Mouse (Mus musculus) MEL (cell line): ENCODE results near the gene Fam184a. TPM values are rescaled to one million over a fixed set of nuclear protein-coding genes. Genes with fewer than 3 reads are reported as not detected.

Experiments used
- DNase-seq: peaks from one replicate; pipeline ENCODE4 v3.0.0; 2011; ENCODE audit warnings: low read depth, low spot score
- H3K27ac ChIP-seq: 2 replicates; pipeline ENCODE4 v1.5.1; 2012; ENCODE audit warnings: low read depth, mild to moderate bottlenecking, control low read depth, low read length, moderate library complexity; ENCODE audit not compliant: control insufficient read depth
- H3K27me3 ChIP-seq, 2 experiments: fragments of 150-350 bp in 1 of 2; sonication (generic) in 1 of 2; 2 replicates each; pipeline ENCODE4 v1.6.1; 2012; ENCODE audit warnings: low read length in 2 of 2, mild to moderate bottlenecking in 2 of 2, improper control_type of control experiment in 1 of 2, moderate library complexity in 1 of 2; ENCODE audit not compliant: insufficient read depth in 2 of 2, control insufficient read depth in 1 of 2
- H3K36me3 ChIP-seq, 2 experiments: 2 replicates each; pipeline ENCODE4 v1.6.1; 2012 to 2014; ENCODE audit warnings: low read length in 2 of 2, improper control_type of control experiment in 1 of 2, inconsistent platforms in 1 of 2, mild to moderate bottlenecking in 1 of 2; ENCODE audit not compliant: insufficient read depth in 2 of 2, control insufficient read depth in 1 of 2
- H3K4me1 ChIP-seq, 2 experiments: fragments of 150-350 bp in 1 of 2; sonication (generic) in 1 of 2; 2 replicates each; pipeline ENCODE4 v1.6.1; 2012; ENCODE audit warnings: low read length in 2 of 2, improper control_type of control experiment in 1 of 2, mild to moderate bottlenecking in 1 of 2; ENCODE audit not compliant: insufficient read depth in 2 of 2, control insufficient read depth in 1 of 2
- H3K4me3 ChIP-seq, 2 experiments: fragments of 150-350 bp in 1 of 2; sonication (generic) in 1 of 2; 2 replicates each; pipeline ENCODE4 v1.5.1; 2012; ENCODE audit warnings: low read depth in 2 of 2, low read length in 2 of 2, mild to moderate bottlenecking in 2 of 2, moderate library complexity in 2 of 2, control low read depth in 1 of 2, improper control_type of control experiment in 1 of 2; ENCODE audit not compliant: control insufficient read depth in 1 of 2, insufficient read depth in 1 of 2
- H3K79me2 ChIP-seq: 2 replicates; pipeline ENCODE4 v1.6.1; 2012; ENCODE audit warnings: mild to moderate bottlenecking, low read length, moderate library complexity; ENCODE audit not compliant: control insufficient read depth, poor library complexity, insufficient read depth
- H3K9ac ChIP-seq: 2 replicates; pipeline ENCODE4 v1.6.1; 2012; ENCODE audit warnings: low read depth, mild to moderate bottlenecking, control low read depth, low read length, moderate library complexity; ENCODE audit not compliant: control insufficient read depth, poor library complexity, severe bottlenecking
- H3K9me3 ChIP-seq: fragments of 150-350 bp; sonication (generic); replicated peaks from 2 replicates; pipeline ENCODE4 v1.6.1; 2012; ENCODE audit warnings: mild to moderate bottlenecking, low read length, improper control_type of control experiment, moderate library complexity; ENCODE audit not compliant: insufficient read depth
- BHLHE40 ChIP-seq: IDR thresholded peaks from 2 replicates; pipeline ENCODE4 v1.6.1; 2012; ENCODE audit warnings: low read depth, mild to moderate bottlenecking, inconsistent platforms, low read length, improper control_type of control experiment, borderline replicate concordance
- CTCF ChIP-seq, 3 experiments: IDR thresholded peaks in 2 of 3; conservative IDR thresholded peaks in 1 of 3; 2 replicates each; pipeline ENCODE4 v1.5.1; 2011 to 2012; ENCODE audit warnings: low read length in 3 of 3, low read depth in 2 of 3, mild to moderate bottlenecking in 2 of 3, improper control_type of control experiment in 1 of 3, inconsistent platforms in 1 of 3, mixed read lengths in 1 of 3, moderate library complexity in 1 of 3; ENCODE audit not compliant: control insufficient read depth in 1 of 3, insufficient read depth in 1 of 3, poor library complexity in 1 of 3, severe bottlenecking in 1 of 3
- ELF1 ChIP-seq: IDR thresholded peaks from 2 replicates; pipeline ENCODE4 v1.6.1; 2014; ENCODE audit warnings: low read depth, mild to moderate bottlenecking, inconsistent platforms, low read length, improper control_type of control experiment, moderate library complexity
- EP300 ChIP-seq, 2 experiments: IDR thresholded peaks; 2 replicates each; pipeline ENCODE4 v1.6.1; 2011; ENCODE audit warnings: improper control_type of control experiment in 2 of 2, low read length in 2 of 2, low read depth in 1 of 2, mild to moderate bottlenecking in 1 of 2
- GABPA ChIP-seq: IDR thresholded peaks from 2 replicates; pipeline ENCODE4 v1.6.1; 2012; ENCODE audit warnings: low read depth, mild to moderate bottlenecking, inconsistent platforms, low read length, improper control_type of control experiment, moderate library complexity
- GATA1 ChIP-seq: IDR thresholded peaks from 2 replicates; pipeline ENCODE4 v1.6.1; 2011; ENCODE audit warnings: low read depth, low read length, improper control_type of control experiment
- JUND ChIP-seq: IDR thresholded peaks from 2 replicates; pipeline ENCODE4 v1.6.1; 2011; ENCODE audit warnings: low read depth, mild to moderate bottlenecking, improper control_type of control experiment, low read length
- KAT2A ChIP-seq: conservative IDR thresholded peaks from 2 replicates; pipeline ENCODE4 v1.6.1; 2012; ENCODE audit warnings: low read depth, low read length, improper control_type of control experiment, inconsistent platforms
- MAFK ChIP-seq: IDR thresholded peaks from 2 replicates; pipeline ENCODE4 v1.6.1; 2011; ENCODE audit warnings: low read depth, mild to moderate bottlenecking, low read length, improper control_type of control experiment, borderline replicate concordance
- MAX ChIP-seq: IDR thresholded peaks from 2 replicates; pipeline ENCODE4 v1.6.1; 2011; ENCODE audit warnings: low read length, improper control_type of control experiment
- MAZ ChIP-seq: IDR thresholded peaks from 2 replicates; pipeline ENCODE4 v1.6.1; 2012; ENCODE audit warnings: low read depth, mild to moderate bottlenecking, inconsistent platforms, low read length, improper control_type of control experiment
- MEF2A ChIP-seq: IDR thresholded peaks from 2 replicates; pipeline ENCODE4 v1.6.1; 2014; ENCODE audit warnings: low read depth, mild to moderate bottlenecking, inconsistent platforms, low read length, improper control_type of control experiment; ENCODE audit not compliant: poor library complexity, insufficient replicate concordance, severe bottlenecking; ENCODE audit errors: extremely low read depth
- MXI1 ChIP-seq: IDR thresholded peaks from 2 replicates; pipeline ENCODE4 v1.6.1; 2011; ENCODE audit warnings: mild to moderate bottlenecking, low read depth, low read length, improper control_type of control experiment
- MYC ChIP-seq: IDR thresholded peaks from 2 replicates; pipeline ENCODE4 v1.6.1; 2011; ENCODE audit warnings: low read depth, mild to moderate bottlenecking, low read length, improper control_type of control experiment, moderate library complexity
- NRF1 ChIP-seq: IDR thresholded peaks from 2 replicates; pipeline ENCODE4 v1.6.1; 2014; ENCODE audit warnings: low read depth, mild to moderate bottlenecking, inconsistent platforms, low read length, improper control_type of control experiment, moderate library complexity; ENCODE audit not compliant: poor library complexity, insufficient read depth, severe bottlenecking
- POLR2A ChIP-seq, 2 experiments: IDR thresholded peaks; 2 replicates each; pipeline ENCODE4 v1.6.1; 2011 to 2012; ENCODE audit warnings: low read length in 2 of 2, mild to moderate bottlenecking in 2 of 2, control low read depth in 1 of 2, improper control_type of control experiment in 1 of 2, low read depth in 1 of 2, moderate library complexity in 1 of 2; ENCODE audit not compliant: control insufficient read depth in 1 of 2, insufficient read depth in 1 of 2, poor library complexity in 1 of 2
- POLR2AphosphoS2 ChIP-seq: IDR thresholded peaks from 2 replicates; pipeline ENCODE4 v1.6.1; 2011; ENCODE audit warnings: low read length, improper control_type of control experiment
- POLR2AphosphoS5 ChIP-seq: IDR thresholded peaks from 2 replicates; pipeline ENCODE4 v1.6.1; 2012; ENCODE audit warnings: low read depth, borderline replicate concordance, mild to moderate bottlenecking, inconsistent platforms, low read length, moderate library complexity, mixed read lengths
- RAD21 ChIP-seq: IDR thresholded peaks from 2 replicates; pipeline ENCODE4 v1.6.1; 2011; ENCODE audit warnings: mild to moderate bottlenecking, low read depth, low read length, improper control_type of control experiment
- RCOR1 ChIP-seq: IDR thresholded peaks from 2 replicates; pipeline ENCODE4 v1.6.1; 2012; ENCODE audit warnings: low read depth, mild to moderate bottlenecking, inconsistent platforms, low read length, improper control_type of control experiment
- SIN3A ChIP-seq: IDR thresholded peaks from 2 replicates; pipeline ENCODE4 v1.6.1; 2012; ENCODE audit warnings: low read length, improper control_type of control experiment, inconsistent platforms
- TAL1 ChIP-seq: IDR thresholded peaks from 2 replicates; pipeline ENCODE4 v1.6.1; 2012; ENCODE audit warnings: mild to moderate bottlenecking, inconsistent platforms, low read length, moderate library complexity, mixed read lengths
- TBP ChIP-seq: IDR thresholded peaks from 2 replicates; pipeline ENCODE4 v1.8.0; 2011; ENCODE audit warnings: low read depth, low read length, improper control_type of control experiment
- UBTF ChIP-seq: IDR thresholded peaks from 2 replicates; pipeline ENCODE4 v1.6.1; 2012; ENCODE audit warnings: low read depth, mild to moderate bottlenecking, inconsistent platforms, low read length, improper control_type of control experiment, moderate library complexity, borderline replicate concordance; ENCODE audit not compliant: insufficient read depth
- USF2 ChIP-seq, 2 experiments: IDR thresholded peaks; 2 replicates each; pipeline ENCODE4 v1.6.1; 2011 to 2012; ENCODE audit warnings: improper control_type of control experiment in 2 of 2, low read length in 2 of 2, borderline replicate concordance in 1 of 2, inconsistent platforms in 1 of 2, low read depth in 1 of 2, mild to moderate bottlenecking in 1 of 2; ENCODE audit not compliant: insufficient read depth in 1 of 2
- ZC3H11A ChIP-seq: IDR thresholded peaks from 2 replicates; pipeline ENCODE4 v1.6.1; 2012; ENCODE audit warnings: low read depth, mild to moderate bottlenecking, inconsistent platforms, low read length, improper control_type of control experiment
- ZMIZ1 ChIP-seq: IDR thresholded peaks from 2 replicates; pipeline ENCODE4 v1.6.1; 2012; ENCODE audit warnings: low read depth, mild to moderate bottlenecking, inconsistent platforms, low read length, improper control_type of control experiment, moderate library complexity
- polyA plus RNA-seq, 2 experiments: library from polyadenylated mRNA; stranded (reverse) in 1 of 2; unstranded in 1 of 2; fragments of >175 nt in 1 of 2; fragments of >200 nt in 1 of 2; gene quantifications; 2 replicates each; pipeline versions ENCODE4 v1.2.1 to v1.2.4; 2012; ENCODE audit warnings: low replicate concordance in 2 of 2, low read depth in 1 of 2; ENCODE audit not compliant: insufficient read length in 2 of 2, insufficient read depth in 1 of 2, missing spikeins in 1 of 2
- total RNA-seq: library from RNA; depleted of rRNA; stranded (reverse); fragments of 300-350 nt; gene quantifications from 2 replicates; pipeline ENCODE4 v1.2.3, GENCODE M21; 2012

The Fam184a gene
- total and polyA plus RNA-seq, 3 experiments: not detected

DNA sequence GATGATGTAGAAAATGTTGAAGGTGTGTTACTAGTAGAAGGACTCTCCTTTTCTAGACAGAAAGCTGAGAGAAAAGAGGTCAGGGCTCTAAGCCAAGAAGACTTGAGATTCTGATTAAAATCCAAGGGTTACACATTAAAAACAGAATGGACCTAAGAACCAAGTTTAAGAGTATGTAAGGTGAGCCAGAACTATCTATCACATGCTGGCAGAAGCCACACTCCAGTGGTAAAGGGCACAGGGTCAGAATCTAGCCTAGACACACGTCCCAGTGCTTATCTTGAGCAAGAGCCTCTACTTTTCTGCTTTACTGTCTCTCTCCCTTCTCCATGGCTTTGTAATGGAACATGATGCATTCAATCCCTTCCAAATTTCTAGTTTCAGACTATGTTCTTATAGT is 137.0 kb downstream of the Fam184a start:
- H3K4me1 ChIP-seq: no peaks in the 10 kb centered on the region
- H3K27ac ChIP-seq: no peak overlapping the region
- TF ChIP-seq CTCF (IDR thresholded peaks at IDR 0.05 in 2 of 3, conservative IDR thresholded peaks at IDR 0.05 in 1 of 3; ENCODE audit: control insufficient read depth in 1 of 3, insufficient read depth in 1 of 3, low read depth in 2 of 3, low read length in 3 of 3, poor library complexity in 1 of 3, severe bottlenecking in 1 of 3) (no peak), SIN3A (no peak), ZC3H11A (no peak), TBP (no peak), ELF1 (no peak), JUND (no peak), USF2 (IDR thresholded peaks at IDR 0.05; ENCODE audit: borderline replicate concordance in 1 of 2, insufficient read depth in 1 of 2, low read depth in 1 of 2, low read length in 2 of 2) (no peak), MAX (no peak), BHLHE40 (no peak), POLR2AphosphoS5 (no peak), RAD21 (no peak), KAT2A (no peak), MAZ (no peak), GATA1 (no peak), POLR2AphosphoS2 (no peak), RCOR1 (no peak)
- H3K27me3 ChIP-seq: no peaks in the 10 kb centered on the region
- H3K79me2 ChIP-seq: no peaks in the 10 kb centered on the region
- no peak overlapping the region for H3K4me3 ChIP-seq
- H3K9ac ChIP-seq: no peak overlapping the region
- H3K36me3 ChIP-seq: peaks cover 2 to 27% of the 10 kb centered on the region in 2 experiments; a peak in 3 of 4 replicates
- no peaks in the 10 kb centered on the region for H3K9me3 ChIP-seq
- no peak for DNase-seq

DNA sequence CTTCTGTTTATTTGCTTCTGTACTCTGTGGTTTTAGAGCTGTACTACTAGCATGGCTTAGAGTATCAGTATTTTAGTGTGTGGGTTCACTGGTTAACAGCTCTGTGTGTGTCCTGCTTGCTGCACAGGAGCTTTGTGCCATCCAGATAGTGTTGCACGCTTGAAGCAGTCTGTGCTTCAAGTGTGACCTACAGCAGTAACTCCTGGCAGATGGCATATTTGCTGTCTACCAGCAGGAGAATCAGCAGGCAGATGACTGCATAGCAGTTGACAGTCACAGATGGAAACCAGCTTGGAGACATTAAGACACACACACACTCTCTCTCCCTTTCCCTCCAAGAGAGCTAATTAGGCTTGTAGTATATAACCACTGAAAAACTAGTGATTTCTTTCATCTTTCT is 138.8 kb downstream of the Fam184a start:
- TF ChIP-seq ELF1 (no peak), UBTF (no peak), MXI1 (no peak), ZC3H11A (no peak), NRF1 (no peak), TAL1 (no peak), MEF2A (no peak), ZMIZ1 (no peak), GABPA (no peak), MAFK (no peak), POLR2A (IDR thresholded peaks at IDR 0.05; ENCODE audit: control insufficient read depth in 1 of 2, insufficient read depth in 1 of 2, low read depth in 1 of 2, low read length in 2 of 2, poor library complexity in 1 of 2) (no peak), MYC (no peak), EP300 (IDR thresholded peaks at IDR 0.05; ENCODE audit: low read depth in 1 of 2, low read length in 2 of 2) (no peak), TBP (no peak), MAZ (no peak)
- H3K9me3 ChIP-seq: no peaks in the 10 kb centered on the region
- no peak for DNase-seq
- peaks cover 2 to 37% of the 10 kb centered on the region in 2 experiments; a peak in 3 of 4 replicates for H3K36me3 ChIP-seq
- no peak overlapping the region for H3K4me3 ChIP-seq
- no peak overlapping the region for H3K9ac ChIP-seq
- no peaks in the 10 kb centered on the region for H3K4me1 ChIP-seq
- H3K27ac ChIP-seq: no peak overlapping the region
- H3K27me3 ChIP-seq: no peaks in the 10 kb centered on the region
- H3K79me2 ChIP-seq: no peaks in the 10 kb centered on the region
